Mouse (Mus musculus) heart, embryonic 16.5 days (tissue): ENCODE measurements at regions not wholly inside any gene's neighbourhood (a gene's known extent, or its start where the extent isn't known, plus 50 kb on each side); places are given as distances from the start of the nearest gene placed in this dataset.

Source experiments
- ATAC-seq: fragments of 200-750 bp; cut with Nextera tagmentation; replicated peaks from 2 replicates; pipeline ENCODE4 v1.8.0; 2017; ENCODE audit warnings: moderate number of reproducible peaks; ENCODE audit not compliant: insufficient read depth, low FRiP score; ENCODE audit errors: extremely low read depth
- H3K27ac ChIP-seq: fragments of 300-500 bp; sonication (generic); 2 replicates; pipeline ENCODE4 v1.5.1; 2014; ENCODE audit warnings: mild to moderate bottlenecking, low read length, control low read depth, moderate library complexity
- H3K27me3 ChIP-seq: fragments of 300-500 bp; sonication (generic); 2 replicates; pipeline ENCODE4 v1.6.1; 2014; ENCODE audit warnings: low read length, mixed read lengths; ENCODE audit not compliant: control insufficient read depth, insufficient read depth
- H3K36me3 ChIP-seq: fragments of 300-500 bp; sonication (generic); 2 replicates; pipeline ENCODE4 v1.6.1; 2014; ENCODE audit not compliant: control insufficient read depth, insufficient read depth
- H3K4me1 ChIP-seq: fragments of 300-500 bp; sonication (generic); 2 replicates; pipeline ENCODE4 v1.6.1; 2014; ENCODE audit warnings: low read length, mixed read lengths; ENCODE audit not compliant: control insufficient read depth, insufficient read depth
- H3K4me2 ChIP-seq: fragments of 300-500 bp; sonication (generic); 2 replicates; pipeline ENCODE4 v1.6.1; 2014; ENCODE audit warnings: low read depth, mild to moderate bottlenecking, control low read depth, low read length
- H3K4me3 ChIP-seq: fragments of 300-500 bp; sonication (generic); 2 replicates; pipeline ENCODE4 v1.5.1; 2014; ENCODE audit warnings: mild to moderate bottlenecking, control low read depth, low read length
- H3K9ac ChIP-seq: fragments of 300-500 bp; sonication (generic); 2 replicates; pipeline ENCODE4 v1.6.1; 2014; ENCODE audit warnings: low read length, control low read depth
- H3K9me3 ChIP-seq: fragments of 300-500 bp; sonication (generic); replicated peaks from 2 replicates; pipeline ENCODE4 v1.6.1; 2016; ENCODE audit warnings: low read length; ENCODE audit not compliant: control insufficient read depth
- WGBS: fragments of 180-500 bp; shearing (Covaris S2); extraction: QIAGEN DNeasy Blood & Tissue Kit; methylation state at CpG from one replicate; pipeline ENCODE4 v1.1.7; 2014; 5-methylcytosine and 5-hydroxymethylcytosine counted together

DNA sequence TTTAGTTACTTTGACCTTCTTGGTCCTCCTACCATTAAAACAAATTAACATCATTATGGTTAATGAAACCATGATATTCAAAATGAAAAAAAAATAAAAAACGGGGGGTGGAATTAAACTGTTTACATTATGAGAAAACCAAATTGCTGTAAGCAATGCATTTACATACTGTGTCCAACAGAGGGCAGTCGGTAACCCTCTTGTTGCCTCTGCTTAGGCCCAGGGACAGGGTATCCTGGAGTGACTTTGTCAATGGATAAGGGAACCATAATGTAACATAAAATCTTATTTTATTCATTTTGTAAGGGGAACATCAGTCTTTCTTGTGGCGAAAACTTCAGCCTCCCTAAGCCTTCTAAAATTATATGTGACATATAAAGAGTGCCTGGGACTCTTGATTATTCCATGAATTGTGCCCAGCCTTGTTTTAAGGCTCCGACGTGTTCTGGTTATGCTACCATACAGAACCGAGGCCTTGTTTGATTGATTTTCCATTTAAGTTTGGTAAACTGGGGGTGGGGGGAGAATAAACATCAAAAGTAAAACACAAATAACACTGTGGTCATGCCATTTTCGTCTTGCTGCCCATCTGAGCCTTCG lies 207.3 kb upstream of the Vegfc start:
- H3K27ac ChIP-seq, result no peak overlapping the region

DNA sequence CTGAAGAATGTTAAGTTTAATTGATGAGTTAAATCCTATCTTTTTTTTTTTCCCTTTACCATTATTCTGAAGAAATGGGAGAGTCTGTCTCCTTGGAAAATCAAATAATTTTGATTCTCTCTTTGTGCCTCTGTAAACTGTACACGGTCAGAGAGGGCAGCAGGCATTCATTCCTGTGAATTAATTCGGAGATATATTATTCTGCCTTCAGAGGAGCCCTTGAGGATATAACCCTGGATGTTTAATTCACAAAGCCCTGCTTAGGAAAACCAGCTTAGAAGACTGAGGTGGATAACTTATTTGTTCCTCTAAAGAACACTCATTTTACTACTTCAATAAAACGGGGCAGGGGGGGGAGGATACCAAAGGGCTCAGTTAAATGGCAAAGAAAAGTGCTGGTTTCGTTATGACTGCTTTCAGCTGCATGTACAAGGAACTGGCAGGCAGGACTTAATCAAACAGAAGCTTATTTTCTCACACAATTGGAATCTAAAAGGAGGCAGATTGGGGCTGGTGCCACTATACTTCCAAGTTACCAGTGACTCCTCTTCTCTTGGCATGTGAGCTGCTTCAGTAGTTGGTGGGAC lies 205.3 kb upstream of the Vegfc start:
- no peak overlapping the region for H3K9ac ChIP-seq
- H3K27ac ChIP-seq, result no peak overlapping the region
- H3K9me3 ChIP-seq, result no peaks in the 10 kb centered on the region
- H3K27me3 ChIP-seq, result no peaks in the 10 kb centered on the region
- no peak overlapping the region for H3K4me3 ChIP-seq
- WGBS, result 69% methylated on average over 4 of the region's 4 CpGs
- ATAC-seq, result no peak
- no peaks in the 10 kb centered on the region for H3K36me3 ChIP-seq
- H3K4me2 ChIP-seq, result no peak overlapping the region
- no peaks in the 10 kb centered on the region for H3K4me1 ChIP-seq

More for the DNA sequence above, 207.3 kb upstream of the Vegfc start:
- Histone ChIP-seq H3K36me3 (no peaks in the 10 kb centered on the region), H3K9ac (no peak overlapping the region), H3K4me3 (no peak overlapping the region), H3K4me2 (no peak overlapping the region), H3K27me3 (no peaks in the 10 kb centered on the region), H3K9me3 (no peaks in the 10 kb centered on the region), H3K4me1 (no peaks in the 10 kb centered on the region)
- ATAC-seq, result no peak
- WGBS, result 61% methylated on average over 8 of the region's 8 CpGs

DNA sequence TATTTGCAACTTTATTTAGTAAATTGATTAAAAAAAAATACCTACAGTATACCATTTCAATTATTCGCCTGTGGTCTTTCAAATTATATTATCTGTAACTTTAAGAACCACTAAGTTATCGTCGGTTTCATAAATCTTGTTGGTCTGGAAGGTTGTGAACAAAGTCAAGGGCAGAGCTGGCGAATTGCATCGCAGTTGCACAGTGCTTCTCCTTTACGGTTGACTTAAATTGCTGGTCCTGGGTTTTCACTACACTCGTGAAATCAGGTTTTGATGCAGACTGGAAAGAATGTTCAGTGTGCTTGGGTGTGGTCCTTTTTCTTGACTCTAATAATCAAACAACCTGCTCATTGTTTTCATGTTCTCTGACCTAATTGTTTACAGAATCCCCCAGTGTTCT lies 198.6 kb upstream of the Vegfc start:
- Histone ChIP-seq H3K4me3 (no peak overlapping the region), H3K9ac (no peak overlapping the region), H3K9me3 (no peaks in the 10 kb centered on the region), H3K4me1 (no peaks in the 10 kb centered on the region), H3K27ac (no peak overlapping the region), H3K27me3 (no peaks in the 10 kb centered on the region), H3K36me3 (no peaks in the 10 kb centered on the region), H3K4me2 (no peak overlapping the region)
- ATAC-seq, result no peak
- 82% methylated on average over 7 of the region's 7 CpGs for WGBS

DNA sequence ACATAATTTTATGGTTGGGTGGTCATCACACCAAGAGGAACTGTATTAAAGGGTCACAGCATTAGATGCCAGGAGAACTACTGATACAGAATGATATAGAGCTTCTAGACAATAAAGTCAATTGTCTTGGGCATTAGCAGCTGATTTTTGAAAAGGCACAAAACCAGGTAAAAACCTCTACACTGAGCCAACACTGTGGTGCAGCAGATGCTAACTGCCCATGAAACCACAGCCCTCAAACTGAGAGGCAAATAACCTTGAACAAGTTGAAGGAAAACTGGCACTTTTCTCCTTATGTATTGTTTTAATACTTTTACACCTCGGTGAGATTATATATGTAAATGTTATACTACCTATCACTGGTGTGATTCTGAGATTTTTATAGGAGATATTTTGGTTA lies 195.9 kb upstream of the Vegfc start:
- Histone ChIP-seq H3K4me1 (no peaks in the 10 kb centered on the region), H3K27me3 (no peaks in the 10 kb centered on the region), H3K4me3 (no peak overlapping the region), H3K4me2 (no peak overlapping the region), H3K9me3 (no peaks in the 10 kb centered on the region), H3K36me3 (no peaks in the 10 kb centered on the region), H3K9ac (no peak overlapping the region), H3K27ac (no peak overlapping the region)
- WGBS, result 61% methylated on average over 1 of the region's 1 CpGs
- ATAC-seq, result no peak

DNA sequence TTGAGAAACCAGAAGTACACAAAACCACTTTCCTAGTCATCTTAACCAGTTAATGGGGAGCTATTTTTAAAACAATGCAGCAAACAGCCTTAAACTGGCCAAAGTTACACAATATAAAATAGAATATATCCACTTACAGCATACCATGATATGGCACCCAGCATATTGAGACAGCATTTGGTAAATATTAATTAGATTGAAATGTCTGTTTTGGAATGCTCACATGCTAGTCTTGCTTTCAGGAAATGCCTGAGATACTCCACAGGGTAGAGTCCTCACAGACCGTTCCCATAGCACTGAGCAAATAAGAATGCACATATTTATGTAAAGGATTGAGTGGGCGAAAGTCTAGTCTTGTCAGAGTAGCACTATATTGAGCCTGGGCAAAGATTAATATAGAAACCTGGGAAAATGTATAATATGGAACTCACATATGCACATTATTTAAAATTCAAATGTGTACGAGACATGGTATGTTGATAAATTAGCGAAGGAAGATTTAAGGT lies 185.1 kb upstream of the Vegfc start:
- no peaks in the 10 kb centered on the region for H3K36me3 ChIP-seq
- H3K4me2 ChIP-seq, result no peak overlapping the region
- WGBS, result 66% methylated on average over 4 of the region's 4 CpGs
- no peaks in the 10 kb centered on the region for H3K27me3 ChIP-seq
- H3K27ac ChIP-seq, result no peak overlapping the region
- H3K9me3 ChIP-seq, result no peaks in the 10 kb centered on the region
- H3K9ac ChIP-seq, result no peak overlapping the region
- H3K4me3 ChIP-seq, result no peak overlapping the region
- ATAC-seq, result no peak
- H3K4me1 ChIP-seq, result no peaks in the 10 kb centered on the region

DNA sequence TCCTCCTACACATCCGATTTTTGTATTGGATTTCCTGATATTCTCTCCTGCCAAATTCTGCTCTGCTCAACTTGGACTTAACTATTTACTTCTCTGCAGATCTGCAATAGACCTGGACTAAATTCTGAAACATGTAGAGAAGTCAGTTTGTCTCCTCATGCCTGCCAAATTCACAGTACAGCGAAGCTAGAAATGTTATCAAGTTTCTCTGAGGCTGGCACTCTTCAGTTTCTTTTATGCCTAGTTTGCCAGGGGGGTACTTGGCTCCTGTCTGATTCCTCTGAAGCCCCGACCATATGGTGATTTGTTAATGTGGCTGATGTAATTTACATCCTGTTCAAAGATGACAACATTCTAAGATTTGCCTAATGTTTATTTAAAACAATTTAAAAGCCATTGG lies 184.6 kb upstream of the Vegfc start:
- no peak overlapping the region for H3K27ac ChIP-seq
- WGBS, result 46% methylated on average over 3 of the region's 3 CpGs
- no peaks in the 10 kb centered on the region for H3K27me3 ChIP-seq
- H3K4me3 ChIP-seq, result no peak overlapping the region
- no peaks in the 10 kb centered on the region for H3K4me1 ChIP-seq
- no peak overlapping the region for H3K4me2 ChIP-seq
- H3K36me3 ChIP-seq, result no peaks in the 10 kb centered on the region
- no peak overlapping the region for H3K9ac ChIP-seq
- H3K9me3 ChIP-seq, result no peaks in the 10 kb centered on the region
- ATAC-seq, result no peak

DNA sequence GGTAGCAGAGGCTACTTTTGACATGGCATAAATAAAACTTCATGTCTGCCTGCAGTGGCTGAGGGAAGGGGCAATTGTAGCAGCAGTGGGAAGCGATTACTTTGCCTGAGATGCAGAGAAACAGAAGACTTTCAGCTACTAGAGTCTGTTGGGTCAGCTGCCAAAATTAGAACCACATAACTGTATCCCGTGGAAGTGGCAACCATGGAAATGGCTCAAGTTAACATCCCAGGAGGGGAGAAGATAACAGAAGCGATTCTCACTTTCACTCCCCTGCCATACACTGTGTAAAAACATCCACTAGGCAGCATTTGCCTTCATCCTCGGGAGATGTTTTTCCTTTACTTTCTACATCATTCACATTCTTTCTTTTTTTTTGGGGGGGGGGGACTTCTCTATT lies 155.1 kb upstream of the Vegfc start:
- Histone ChIP-seq H3K9me3 (peaks cover 2% of the 10 kb centered on the region), H3K9ac (no peak overlapping the region), H3K27me3 (no peaks in the 10 kb centered on the region), H3K4me3 (no peak overlapping the region), H3K4me2 (no peak overlapping the region), H3K4me1 (no peaks in the 10 kb centered on the region), H3K27ac (no peak overlapping the region), H3K36me3 (no peaks in the 10 kb centered on the region)
- no peak for ATAC-seq
- WGBS, result 35% methylated on average over 4 of the region's 4 CpGs

DNA sequence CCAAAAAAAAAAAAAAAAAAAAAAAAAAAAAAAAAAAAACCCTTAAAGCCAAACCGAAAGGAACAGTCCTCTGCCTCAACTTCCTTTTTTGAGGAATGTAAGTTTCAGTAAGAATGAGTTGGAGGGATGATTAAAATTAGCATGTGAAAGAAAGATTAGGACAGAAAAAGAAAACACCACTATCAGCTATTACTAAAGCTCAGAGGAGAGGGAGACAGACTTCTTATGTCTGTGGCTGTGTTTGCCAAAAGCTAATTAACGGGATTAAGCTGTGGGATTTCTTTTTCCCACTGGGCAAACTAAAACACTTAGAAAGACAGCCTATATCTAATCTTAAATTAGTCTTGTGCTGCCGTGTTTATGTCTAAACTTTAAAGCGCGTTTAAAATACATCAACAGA lies 146.7 kb upstream of the Vegfc start:
- Histone ChIP-seq H3K4me2 (no peak overlapping the region), H3K27ac (no peak overlapping the region), H3K4me3 (no peak overlapping the region), H3K27me3 (no peaks in the 10 kb centered on the region), H3K36me3 (no peaks in the 10 kb centered on the region), H3K4me1 (no peaks in the 10 kb centered on the region), H3K9me3 (no peaks in the 10 kb centered on the region), H3K9ac (no peak overlapping the region)
- WGBS, result 27% methylated on average over 5 of the region's 5 CpGs
- no peak for ATAC-seq

DNA sequence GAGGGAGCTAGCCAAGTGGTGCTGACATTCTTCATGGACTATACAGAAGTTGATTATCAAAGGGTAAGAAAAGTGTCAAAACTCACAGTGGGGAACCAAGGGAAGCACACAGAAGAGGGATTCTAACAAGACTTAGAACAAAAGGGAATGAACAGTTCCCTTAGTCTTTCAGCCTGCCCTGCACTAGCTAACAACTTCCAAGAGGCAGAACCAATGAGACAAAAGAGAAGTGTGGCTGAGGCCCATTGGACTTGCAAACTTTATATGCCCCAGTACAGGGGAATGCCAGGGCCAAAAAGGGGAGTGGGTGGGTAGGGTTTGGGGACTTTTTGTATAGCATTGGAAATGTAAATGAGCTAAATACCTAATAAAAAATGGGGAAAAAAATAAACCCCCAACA lies 139.0 kb upstream of the Vegfc start:
- Histone ChIP-seq H3K4me1 (no peaks in the 10 kb centered on the region), H3K4me3 (no peak overlapping the region), H3K9me3 (no peaks in the 10 kb centered on the region), H3K4me2 (no peak overlapping the region), H3K36me3 (no peaks in the 10 kb centered on the region), H3K27ac (no peak overlapping the region), H3K9ac (no peak overlapping the region), H3K27me3 (no peaks in the 10 kb centered on the region)
- ATAC-seq, result no peak
